Mouse (Mus musculus): ENCODE measurements at regions not wholly inside any gene's neighbourhood (a gene's known extent, or its start where the extent isn't known, plus 50 kb on each side); places are given as distances from the start of the nearest gene placed in this dataset.

DNA sequence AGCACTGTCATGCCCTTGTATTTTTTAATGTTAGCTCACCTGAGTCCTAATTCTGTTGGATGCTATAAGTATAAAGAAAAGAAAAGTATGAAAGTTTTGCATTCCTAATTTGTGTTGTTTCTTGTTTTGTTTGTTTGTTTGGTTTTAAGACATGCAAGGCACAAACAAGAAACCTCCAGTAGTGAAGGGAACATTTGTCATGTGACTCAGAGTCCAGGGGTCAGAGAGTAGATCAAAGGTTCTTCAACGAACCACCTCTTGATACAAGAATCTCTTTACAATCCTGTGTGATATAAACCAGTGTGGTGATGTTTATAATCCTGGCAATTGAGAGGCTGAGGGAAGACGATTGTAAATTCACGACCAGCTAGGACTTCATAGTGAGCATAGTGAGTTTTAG, 300.5 kb downstream of the Zfp619 start:
- no peak for TF ChIP-seq POLR2A (IDR thresholded peaks at IDR 0.05; ENCODE audit: insufficient read depth, low read depth, low read length)
- TF ChIP-seq CTCF (IDR thresholded peaks at IDR 0.05) = no peak
- TF ChIP-seq EP300 (IDR thresholded peaks at IDR 0.05; ENCODE audit: insufficient read depth, low read depth, low read length) = no peak

All from heart, adult 2 months (tissue).